Mouse (Mus musculus) liver, embryonic 16.5 days (tissue): ENCODE data around the gene Pth2r. TPM values are rescaled to one million over a fixed set of nuclear protein-coding genes. Genes with fewer than 3 reads are reported as not detected.

Experiments
- ATAC-seq: fragments of 200-750 bp; cut with Nextera tagmentation; 2 replicates; pipeline ENCODE4 v1.8.0; 2017; ENCODE audit warnings: low read depth, mild to moderate bottlenecking, moderate number of reproducible peaks, moderate library complexity
- H3K27ac ChIP-seq: fragments of 300-500 bp; sonication (generic); 2 replicates; pipeline ENCODE4 v1.5.1; 2014; ENCODE audit warnings: mild to moderate bottlenecking, low read length
- H3K27me3 ChIP-seq: fragments of 300-500 bp; sonication (generic); 2 replicates; pipeline ENCODE4 v1.6.1; 2014; ENCODE audit warnings: low read depth, low read length, mixed read lengths; ENCODE audit not compliant: control insufficient read depth, insufficient read depth
- H3K36me3 ChIP-seq: fragments of 300-500 bp; sonication (generic); 2 replicates; pipeline ENCODE4 v1.6.1; 2014; ENCODE audit warnings: mild to moderate bottlenecking; ENCODE audit not compliant: control insufficient read depth, insufficient read depth
- H3K4me1 ChIP-seq: fragments of 300-500 bp; sonication (generic); 2 replicates; pipeline ENCODE4 v1.6.1; 2014; ENCODE audit warnings: low read depth, low read length, mixed read lengths; ENCODE audit not compliant: control insufficient read depth
- H3K4me2 ChIP-seq: fragments of 300-500 bp; sonication (generic); 2 replicates; pipeline ENCODE4 v1.6.1; 2014; ENCODE audit warnings: low read depth, low read length, mixed read lengths
- H3K4me3 ChIP-seq: fragments of 300-500 bp; sonication (generic); 2 replicates; pipeline ENCODE4 v1.5.1; 2014; ENCODE audit warnings: low read depth, mild to moderate bottlenecking, low read length
- H3K9ac ChIP-seq: fragments of 300-500 bp; sonication (generic); 2 replicates; pipeline ENCODE4 v1.6.1; 2014; ENCODE audit warnings: low read depth, low read length
- H3K9me3 ChIP-seq: fragments of 300-500 bp; sonication (generic); replicated peaks from 2 replicates; pipeline ENCODE4 v1.6.1; 2016; ENCODE audit warnings: low read length; ENCODE audit not compliant: control insufficient read depth
- WGBS: fragments of 180-500 bp; shearing (Covaris S2); extraction: QIAGEN DNeasy Blood & Tissue Kit; methylation state at CpG from one replicate; pipeline ENCODE4 v1.1.7; 2014; ENCODE audit not compliant: insufficient replicate concordance; 5-methylcytosine and 5-hydroxymethylcytosine counted together
- polyA plus RNA-seq: library from polyadenylated mRNA; unstranded; fragments of >200 nt; fragmentation: Nextera tagmentation; extraction: Ambion mirVana; gene quantifications from 2 replicates; pipeline ENCODE4 v1.2.1, GENCODE M21; 2015

The Pth2r gene
- polyA plus RNA-seq, 1 experiment from 2014 or later: not detected

GRCm38 (mm10) chr1:65314054-65315021 is 32.5 kb downstream of the Pth2r start:
- Histone ChIP-seq H3K9me3 (no peaks in the 10 kb centered on the region), H3K4me1 (no peaks in the 10 kb centered on the region), H3K9ac (no peak overlapping the region), H3K36me3 (no peaks in the 10 kb centered on the region), H3K27ac (no peak overlapping the region), H3K27me3 (peaks cover 10% of the 10 kb centered on the region), H3K4me2 (no peak overlapping the region), H3K4me3 (no peak overlapping the region)
- no peak for ATAC-seq
- 50% methylated on average over 13 of the region's 13 CpGs for WGBS

- Histone ChIP-seq H3K4me1 (no peaks in the 10 kb centered on the region), H3K27ac (no peak overlapping the region), H3K9ac (no peak overlapping the region), H3K36me3 (no peaks in the 10 kb centered on the region), H3K9me3 (no peaks in the 10 kb centered on the region), H3K27me3 (peaks cover 10% of the 10 kb centered on the region), H3K4me2 (no peak overlapping the region), H3K4me3 (no peak overlapping the region)
- ATAC-seq: no peak
- WGBS: 63% methylated on average over 8 of the region's 8 CpGs
These were observed 33.2 kb downstream of the Pth2r start for GRCm38 (mm10) chr1:65315022-65315407.

- H3K9ac ChIP-seq: no peak overlapping the region
- 54% methylated on average over 5 of the region's 5 CpGs for WGBS
- H3K4me3 ChIP-seq: no peak overlapping the region
- H3K27me3 ChIP-seq: no peaks in the 10 kb centered on the region
- H3K9me3 ChIP-seq: no peaks in the 10 kb centered on the region
- no peak for ATAC-seq
- no peak overlapping the region for H3K4me2 ChIP-seq
- H3K27ac ChIP-seq: no peak overlapping the region
- no peaks in the 10 kb centered on the region for H3K4me1 ChIP-seq
- no peaks in the 10 kb centered on the region for H3K36me3 ChIP-seq
These were observed 52.2 kb downstream of the Pth2r start for GRCm38 (mm10) chr1:65334026-65334425.

GRCm38 (mm10) chr1:65337768-65338167 is 55.9 kb downstream of the Pth2r start:
- Histone ChIP-seq H3K4me2 (no peak overlapping the region), H3K27me3 (no peaks in the 10 kb centered on the region), H3K9ac (no peak overlapping the region), H3K9me3 (no peaks in the 10 kb centered on the region), H3K4me1 (no peaks in the 10 kb centered on the region), H3K27ac (no peak overlapping the region), H3K36me3 (no peaks in the 10 kb centered on the region), H3K4me3 (no peak overlapping the region)
- WGBS: 40% methylated on average over 2 of the region's 2 CpGs
- ATAC-seq: no peak

- H3K4me1 ChIP-seq: no peaks in the 10 kb centered on the region
- H3K36me3 ChIP-seq: no peaks in the 10 kb centered on the region
- H3K4me2 ChIP-seq: no peak overlapping the region
- H3K27ac ChIP-seq: no peak overlapping the region
- ATAC-seq: no peak
- H3K9me3 ChIP-seq: no peaks in the 10 kb centered on the region
- no peaks in the 10 kb centered on the region for H3K27me3 ChIP-seq
- WGBS: 37% methylated on average over 2 of the region's 2 CpGs
- H3K9ac ChIP-seq: no peak overlapping the region
- H3K4me3 ChIP-seq: no peak overlapping the region
These were observed 58.4 kb downstream of the Pth2r start for GRCm38 (mm10) chr1:65340240-65340639.

- 53% methylated on average over 2 of the region's 2 CpGs for WGBS
- Histone ChIP-seq H3K36me3 (no peaks in the 10 kb centered on the region), H3K27ac (no peak overlapping the region), H3K9ac (no peak overlapping the region), H3K9me3 (no peaks in the 10 kb centered on the region), H3K4me1 (no peaks in the 10 kb centered on the region), H3K4me3 (no peak overlapping the region), H3K4me2 (no peak overlapping the region), H3K27me3 (no peaks in the 10 kb centered on the region)
- no peak for ATAC-seq
These were observed 71.1 kb downstream of the Pth2r start for GRCm38 (mm10) chr1:65352979-65353378.

- Histone ChIP-seq H3K27me3 (no peaks in the 10 kb centered on the region), H3K4me3 (no peak overlapping the region), H3K9me3 (no peaks in the 10 kb centered on the region), H3K4me1 (no peaks in the 10 kb centered on the region), H3K36me3 (no peaks in the 10 kb centered on the region), H3K9ac (no peak overlapping the region), H3K4me2 (no peak overlapping the region), H3K27ac (no peak overlapping the region)
- ATAC-seq: no peak
These were observed 72.3 kb downstream of the Pth2r start for GRCm38 (mm10) chr1:65354153-65354552.

- no peaks in the 10 kb centered on the region for H3K4me1 ChIP-seq
- WGBS: 28% methylated on average over 15 of the region's 15 CpGs
- H3K4me2 ChIP-seq: no peak overlapping the region
- no peak overlapping the region for H3K27ac ChIP-seq
- H3K36me3 ChIP-seq: no peaks in the 10 kb centered on the region
- H3K9ac ChIP-seq: no peak overlapping the region
- H3K9me3 ChIP-seq: no peaks in the 10 kb centered on the region
- no peaks in the 10 kb centered on the region for H3K27me3 ChIP-seq
- no peak overlapping the region for H3K4me3 ChIP-seq
- ATAC-seq: no peak
These were observed 106.5 kb downstream of the Pth2r start for GRCm38 (mm10) chr1:65388328-65388727.

GRCm38 (mm10) chr1:65389621-65390020 is 107.8 kb downstream of the Pth2r start:
- H3K4me1 ChIP-seq: no peaks in the 10 kb centered on the region
- no peak for ATAC-seq
- no peak overlapping the region for H3K9ac ChIP-seq
- no peaks in the 10 kb centered on the region for H3K9me3 ChIP-seq
- WGBS: 88% methylated on average over 15 of the region's 15 CpGs
- H3K36me3 ChIP-seq: no peaks in the 10 kb centered on the region
- no peaks in the 10 kb centered on the region for H3K27me3 ChIP-seq
- H3K4me3 ChIP-seq: no peak overlapping the region
- H3K4me2 ChIP-seq: no peak overlapping the region
- no peak overlapping the region for H3K27ac ChIP-seq
